Mouse (Mus musculus): ENCODE measurements around the gene Cgas. TPM values are rescaled to one million over a fixed set of nuclear protein-coding genes. Genes with fewer than 3 reads are reported as not detected.
"Not testable (repeated sequence)": the region's sequence is repeated elsewhere in the genome, so short reads cannot be mapped to it uniquely, and the experiment has no call there.

Cgas gene
- 2.5 and 3.3 TPM in 2 replicates for polyA plus RNA-seq (2015; fragmentation: Nextera tagmentation; extraction: Ambion mirVana)

GRCm38 (mm10) chr9:78442579-78443392, at the start of gene Cgas:
Cgas (minus strand) TSS chr9:78443237.
- no peaks in the 10 kb centered on the region for H3K36me3 ChIP-seq
- H3K4me2 ChIP-seq (replicated peaks), result peak within 1 kb of the TSS; percentile 93
- under 1% methylated on average over 81 of the region's 81 CpGs for WGBS
- H3K9me3 ChIP-seq (replicated peaks), result no peaks in the 10 kb centered on the region
- H3K27me3 ChIP-seq, result peaks cover 56% of the 10 kb centered on the region
- H3K4me1 ChIP-seq, result peaks cover 23% of the 10 kb centered on the region
- peak within 1 kb of the TSS; percentile 35 for H3K9ac ChIP-seq
- no peak within 1 kb of the TSS for H3K27ac ChIP-seq (replicated peaks)
- H3K4me3 ChIP-seq (replicated peaks), result peak within 1 kb of the TSS; percentile 53
- ATAC-seq (ENCODE audit: insufficient number of reproducible peaks, low FRiP score, low TSS enrichment, low read depth), result 0 out of 2 replicates have a peak, but pooled peaks have one; percentile 41

GRCm38 (mm10) chr9:78492254-78492653, 49.2 kb upstream of the Cgas start:
- ATAC-seq (ENCODE audit: insufficient number of reproducible peaks, low FRiP score, low TSS enrichment, low read depth), result no peak
- Histone ChIP-seq H3K9ac (no peak overlapping the region), H3K27me3 (no peaks in the 10 kb centered on the region), H3K4me1 (no peaks in the 10 kb centered on the region; the same call in 1 of the 2 replicates), H3K36me3 (no peaks in the 10 kb centered on the region), H3K9me3 (replicated peaks) (no peaks in the 10 kb centered on the region), H3K4me3 (replicated peaks) (no peak overlapping the region), H3K4me2 (replicated peaks) (no peak overlapping the region), H3K27ac (replicated peaks) (no peak overlapping the region)
- WGBS, result 95% methylated on average over 3 of the region's 3 CpGs

DNA sequence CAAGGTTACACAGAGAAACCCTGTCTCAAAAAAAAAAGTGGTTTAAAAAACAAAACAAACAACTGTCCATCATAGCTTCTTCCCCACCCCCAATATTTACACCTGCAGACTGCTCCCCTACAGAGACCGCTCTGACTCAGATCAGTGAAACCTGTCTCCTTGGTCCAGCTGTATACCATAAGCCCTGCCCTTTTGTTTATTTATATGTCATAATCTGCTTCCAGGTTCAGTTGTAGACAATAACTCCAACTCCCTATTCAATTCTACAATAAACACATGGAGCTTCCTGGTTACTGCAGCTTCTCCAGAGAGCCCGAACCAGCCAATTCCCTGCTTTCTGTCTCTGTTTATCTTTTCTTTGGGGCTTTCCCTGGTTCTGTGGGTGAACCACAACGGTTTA, 48.1 kb upstream of the Cgas start:
- Histone ChIP-seq H3K27me3 (no peaks in the 10 kb centered on the region), H3K4me3 (replicated peaks) (no peak overlapping the region), H3K4me1 (no peaks in the 10 kb centered on the region; the same call in 1 of the 2 replicates), H3K9me3 (replicated peaks) (no peaks in the 10 kb centered on the region), H3K4me2 (replicated peaks) (no peak overlapping the region), H3K9ac (no peak overlapping the region), H3K27ac (replicated peaks) (no peak overlapping the region), H3K36me3 (no peaks in the 10 kb centered on the region)
- ATAC-seq (ENCODE audit: insufficient number of reproducible peaks, low FRiP score, low TSS enrichment, low read depth), result no peak
- 75% methylated on average over 3 of the region's 3 CpGs for WGBS

DNA sequence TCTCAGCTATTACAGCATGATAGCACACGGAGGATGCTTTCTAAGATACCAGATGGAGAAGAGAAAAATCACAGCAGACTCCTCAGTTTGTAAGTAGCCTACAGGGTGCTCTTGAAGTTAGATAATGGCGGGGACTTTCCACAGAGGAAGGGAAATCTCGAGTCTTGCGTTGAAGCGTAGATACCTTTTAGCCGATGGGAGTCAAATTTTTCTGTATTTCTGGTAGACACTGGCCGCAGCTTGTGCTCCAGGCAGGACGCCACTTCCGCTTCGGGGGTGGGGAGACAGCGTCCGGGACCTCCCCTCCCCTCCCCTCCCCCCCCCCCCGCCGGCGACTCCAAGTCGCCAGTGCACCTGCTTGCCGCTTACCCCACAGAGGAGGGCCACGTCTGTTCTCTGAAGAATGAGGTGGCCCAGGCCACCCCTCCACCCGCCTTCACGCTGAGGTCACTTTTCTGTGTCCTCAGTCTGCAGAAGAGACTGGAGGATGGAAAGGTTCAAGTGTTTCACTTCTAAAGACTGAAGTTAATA, 45.9 kb upstream of the Cgas start, which contains the start of gene Eef1a1:
TSS of gene Eef1a1 (minus strand) at position 262 of the 531 bp plus-strand sequence.
- no peaks in the 10 kb centered on the region for H3K36me3 ChIP-seq
- H3K9ac ChIP-seq, result peak within 1 kb of the TSS; percentile 23; the same call in 1 of the 2 replicates
- no peaks in the 10 kb centered on the region for H3K27me3 ChIP-seq
- H3K9me3 ChIP-seq (replicated peaks), result no peaks in the 10 kb centered on the region
- H3K4me3 ChIP-seq (replicated peaks), result peak within 1 kb of the TSS; percentile 45
- 2% methylated on average over 16 of the region's 20 CpGs for WGBS
- ATAC-seq (ENCODE audit: insufficient number of reproducible peaks, low FRiP score, low TSS enrichment, low read depth), result 0 out of 2 replicates have a peak, but pooled peaks have one; percentile 20
- H3K27ac ChIP-seq (replicated peaks), result peak within 1 kb of the TSS; percentile 48; the same call in 1 of the 2 replicates
- H3K4me2 ChIP-seq (replicated peaks), result peak within 1 kb of the TSS; percentile 70
- H3K4me1 ChIP-seq, result no peaks in the 10 kb centered on the region; the same call in 1 of the 2 replicates

- not testable (repeated sequence) for H3K27ac ChIP-seq (replicated peaks); H3K4me1 ChIP-seq; H3K36me3 ChIP-seq; H3K4me2 ChIP-seq (replicated peaks); H3K9me3 ChIP-seq (replicated peaks); H3K9ac ChIP-seq; H3K27me3 ChIP-seq; H3K4me3 ChIP-seq (replicated peaks); ATAC-seq (ENCODE audit: insufficient number of reproducible peaks, low FRiP score, low TSS enrichment, low read depth)
- 93% methylated on average over 5 of the region's 5 CpGs for WGBS
Measured at GRCm38 (mm10) chr9:78488021-78488420, 45.0 kb upstream of the Cgas start.

GRCm38 (mm10) chr9:78484660-78485059, 41.6 kb upstream of the Cgas start:
- ATAC-seq (ENCODE audit: insufficient number of reproducible peaks, low FRiP score, low TSS enrichment, low read depth), result no peak
- no peak overlapping the region for H3K4me2 ChIP-seq (replicated peaks)
- H3K4me3 ChIP-seq (replicated peaks), result no peak overlapping the region
- WGBS, result 55% methylated on average over 3 of the region's 3 CpGs
- peaks cover 5% of the 10 kb centered on the region for H3K4me1 ChIP-seq
- H3K27me3 ChIP-seq, result no peaks in the 10 kb centered on the region
- no peak overlapping the region for H3K27ac ChIP-seq (replicated peaks)
- peaks cover 5% of the 10 kb centered on the region for H3K36me3 ChIP-seq
- H3K9me3 ChIP-seq (replicated peaks), result no peaks in the 10 kb centered on the region
- H3K9ac ChIP-seq, result no peak overlapping the region

DNA sequence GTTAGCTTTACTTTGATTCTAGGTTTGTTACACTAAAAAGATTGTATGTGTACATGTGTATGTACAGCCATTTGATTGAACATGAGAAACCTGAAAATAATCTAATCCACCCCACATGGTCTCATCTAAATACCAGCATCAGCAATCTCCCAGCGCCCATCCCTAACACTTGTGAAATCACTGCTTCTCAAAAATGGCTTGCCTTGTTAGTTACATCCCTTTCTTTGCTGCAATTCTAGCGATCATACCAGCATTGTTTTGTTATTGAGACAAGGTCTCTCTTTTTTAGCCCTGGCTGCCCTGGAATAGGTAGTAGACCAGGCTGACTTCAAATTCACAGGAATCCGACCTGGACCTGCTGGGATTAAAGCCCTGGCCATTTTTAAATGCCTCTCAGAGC, 39.3 kb upstream of the Cgas start:
- Histone ChIP-seq H3K27me3 (no peaks in the 10 kb centered on the region), H3K4me3 (replicated peaks) (peak overlapping the region; percentile 98), H3K9ac (peak overlapping the region; percentile 59), H3K36me3 (peaks cover 24% of the 10 kb centered on the region), H3K9me3 (replicated peaks) (no peaks in the 10 kb centered on the region), H3K4me2 (replicated peaks) (peak overlapping the region; percentile 58), H3K27ac (replicated peaks) (peak overlapping the region; percentile 99), H3K4me1 (peaks cover 9% of the 10 kb centered on the region)
- ATAC-seq (ENCODE audit: insufficient number of reproducible peaks, low FRiP score, low TSS enrichment, low read depth), result no peak
- WGBS, result 7% methylated on average over 3 of the region's 3 CpGs

DNA sequence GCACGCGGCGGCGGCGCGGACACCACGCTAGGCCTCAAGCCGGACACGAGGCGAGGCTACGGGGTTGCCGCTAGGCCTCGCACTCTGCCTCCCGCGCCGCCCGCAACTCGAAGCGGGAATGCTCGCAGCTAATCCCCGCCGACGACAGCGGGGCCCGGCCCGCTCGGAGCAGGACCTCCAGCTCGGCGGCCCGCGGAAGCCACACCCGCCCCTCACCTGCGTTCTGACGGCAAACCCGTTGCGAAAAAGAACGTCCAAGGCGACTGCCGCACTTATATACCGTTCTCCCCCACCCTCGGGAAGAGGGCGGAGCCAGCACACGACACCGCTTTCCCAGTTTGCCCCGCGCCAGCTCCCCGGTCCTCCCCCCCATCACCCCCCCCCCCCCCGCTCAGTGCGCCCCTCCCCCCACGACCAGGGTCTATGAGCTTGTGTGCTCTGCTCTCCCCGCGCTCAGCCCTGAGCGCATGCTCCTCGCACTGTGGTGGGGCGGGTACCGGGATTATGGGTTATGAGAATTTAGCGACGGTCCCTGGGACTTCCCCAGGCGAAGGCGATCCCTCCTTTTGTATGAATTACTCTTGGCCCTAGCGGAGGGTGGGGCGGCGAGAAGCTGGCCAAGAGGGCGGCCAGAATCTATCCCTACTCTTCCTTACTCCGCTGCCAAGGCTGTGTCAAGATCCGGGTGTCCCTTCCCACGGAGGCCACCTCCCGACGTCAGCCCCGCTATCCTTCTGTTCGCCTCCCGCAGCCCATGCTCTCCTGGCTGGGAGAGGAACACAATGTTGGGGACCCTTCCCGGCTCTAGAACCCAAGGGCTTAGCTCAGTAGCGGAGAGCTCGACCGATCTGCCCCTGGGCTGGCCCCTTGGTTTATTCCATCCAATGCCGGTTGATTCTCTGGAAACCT, 38.6 kb upstream of the Cgas start:
- ATAC-seq (ENCODE audit: insufficient number of reproducible peaks, low FRiP score, low TSS enrichment, low read depth), result peak; percentile 99
- H3K4me2 ChIP-seq (replicated peaks), result peak overlapping the region; percentile 58
- peaks cover 9% of the 10 kb centered on the region for H3K4me1 ChIP-seq
- peak overlapping the region; percentile 99 for H3K27ac ChIP-seq (replicated peaks)
- no peaks in the 10 kb centered on the region for H3K9me3 ChIP-seq (replicated peaks)
- H3K36me3 ChIP-seq, result peaks cover 31% of the 10 kb centered on the region
- H3K27me3 ChIP-seq, result no peaks in the 10 kb centered on the region
- peak overlapping the region; percentile 98 for H3K4me3 ChIP-seq (replicated peaks)
- under 1% methylated on average over 65 of the region's 77 CpGs for WGBS
- H3K9ac ChIP-seq, result peak overlapping the region; percentile 100

DNA sequence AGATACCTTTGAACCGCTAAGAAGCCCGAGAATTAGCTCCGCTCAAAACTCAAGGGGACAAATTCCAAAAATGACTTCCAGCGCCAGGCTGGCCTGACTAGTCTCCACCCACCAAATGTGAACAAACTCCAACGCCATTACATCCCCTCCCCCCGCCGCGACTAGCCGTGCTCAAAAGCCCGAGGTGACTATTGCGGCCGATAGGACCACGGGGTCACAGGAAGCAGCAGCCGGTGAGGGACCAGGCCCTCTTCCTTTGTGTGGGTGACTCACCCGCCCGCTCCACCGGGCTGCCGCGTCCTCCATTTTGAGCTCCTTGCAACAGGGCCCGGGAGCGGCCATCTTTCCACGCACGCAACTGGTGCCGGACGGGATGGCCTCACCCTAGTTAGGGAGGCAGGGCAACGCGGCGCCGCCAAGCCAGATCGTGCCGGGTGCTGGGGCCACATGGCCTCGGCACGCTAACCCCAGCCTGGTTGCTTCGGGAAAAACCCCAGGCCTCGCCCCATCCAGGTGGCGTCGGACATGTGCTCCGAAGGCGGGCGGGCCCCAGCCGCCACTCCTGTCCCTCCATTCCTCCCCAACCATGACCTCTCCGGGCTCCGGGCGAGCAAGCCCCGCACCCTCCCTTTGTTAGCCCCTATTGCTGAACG, 37.8 kb upstream of the Cgas start:
- Histone ChIP-seq H3K36me3 (peaks cover 36% of the 10 kb centered on the region), H3K4me2 (replicated peaks) (peak overlapping the region; percentile 56), H3K27me3 (no peaks in the 10 kb centered on the region), H3K4me3 (replicated peaks) (peak overlapping the region; percentile 98), H3K4me1 (peaks cover 9% of the 10 kb centered on the region), H3K9ac (peak overlapping the region; percentile 100), H3K27ac (replicated peaks) (peak overlapping the region; percentile 99), H3K9me3 (replicated peaks) (no peaks in the 10 kb centered on the region)
- ATAC-seq (ENCODE audit: insufficient number of reproducible peaks, low FRiP score, low TSS enrichment, low read depth), result no peak
- WGBS, result under 1% methylated on average over 46 of the region's 46 CpGs

DNA sequence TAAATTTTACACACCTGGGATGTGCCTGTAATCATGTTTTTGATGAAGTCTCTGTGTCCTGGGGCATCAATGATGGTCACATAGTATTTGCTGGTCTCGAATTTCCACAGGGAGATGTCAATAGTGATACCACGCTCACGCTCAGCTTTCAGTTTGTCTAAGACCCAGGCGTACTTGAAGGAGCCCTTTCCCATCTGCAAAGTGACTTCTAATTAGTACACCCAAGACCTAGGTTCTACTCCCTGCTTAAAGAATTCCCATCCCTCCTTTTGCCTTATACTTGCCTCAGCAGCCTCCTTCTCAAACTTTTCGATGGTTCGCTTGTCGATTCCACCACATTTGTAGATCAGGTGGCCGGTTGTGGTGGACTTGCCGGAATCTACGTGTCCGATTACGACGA, 37.2 kb upstream of the Cgas start:
- Histone ChIP-seq H3K4me3 (replicated peaks) (peak overlapping the region; percentile 98), H3K36me3 (peaks cover 36% of the 10 kb centered on the region), H3K4me2 (replicated peaks) (peak overlapping the region; percentile 56), H3K27ac (replicated peaks) (peak overlapping the region; percentile 99), H3K9ac (peak overlapping the region; percentile 100)
- H3K27me3 ChIP-seq; H3K9me3 ChIP-seq (replicated peaks); ATAC-seq (ENCODE audit: insufficient number of reproducible peaks, low FRiP score, low TSS enrichment, low read depth); H3K4me1 ChIP-seq: not testable (repeated sequence)
- WGBS, result 1% methylated on average over 13 of the region's 13 CpGs
